Mouse (Mus musculus) adrenal gland, postnatal 25 days (tissue): ENCODE results near the gene Macrod1. TPM values are rescaled to one million over a fixed set of nuclear protein-coding genes. Genes with fewer than 3 reads are reported as not detected.

Experiments
- DNase-seq: peaks from one replicate; pipeline ENCODE4 v3.0.0; 2021; ENCODE audit warnings: mixed read lengths
- total RNA-seq: library from RNA; stranded (reverse); gene quantifications from 2 replicates; pipeline ENCODE4 v1.2.3, GENCODE M21; 2021

Gene Macrod1
- total RNA-seq, 1 experiment from 2014 or later, result 52.1 TPM

GRCm38 (mm10) chr19:7171447-7171846, 114.8 kb downstream of the Macrod1 start:
- DNase-seq, result no peak

- DNase-seq, result no peak
Observed at GRCm38 (mm10) chr19:7172051-7172866, 115.6 kb downstream of the Macrod1 start.

GRCm38 (mm10) chr19:7176041-7176696, 119.6 kb downstream of the Macrod1 start:
- no peak for DNase-seq

GRCm38 (mm10) chr19:7177804-7178511, 121.3 kb downstream of the Macrod1 start:
- no peak for DNase-seq

GRCm38 (mm10) chr19:7178841-7179452, 122.3 kb downstream of the Macrod1 start:
- DNase-seq, result no peak

- DNase-seq, result peak; percentile 48
Observed at GRCm38 (mm10) chr19:7180756-7181405, 124.3 kb downstream of the Macrod1 start.

GRCm38 (mm10) chr19:7181496-7181895, 124.9 kb downstream of the Macrod1 start:
- no peak for DNase-seq

- peak; percentile 67 for DNase-seq
Observed at GRCm38 (mm10) chr19:7182273-7182949, 125.8 kb downstream of the Macrod1 start.

- no peak for DNase-seq
Observed at GRCm38 (mm10) chr19:7183419-7183818, 126.8 kb downstream of the Macrod1 start.

- DNase-seq, result no peak
Observed at GRCm38 (mm10) chr19:7185059-7185458, 128.4 kb downstream of the Macrod1 start.

- DNase-seq, result no peak
Observed at GRCm38 (mm10) chr19:7185715-7186291, 129.2 kb downstream of the Macrod1 start.

GRCm38 (mm10) chr19:7187157-7187556, 130.5 kb downstream of the Macrod1 start:
- DNase-seq, result no peak

- DNase-seq, result no peak
Observed at GRCm38 (mm10) chr19:7189026-7189425, 132.4 kb downstream of the Macrod1 start.

GRCm38 (mm10) chr19:7190986-7191385, 134.4 kb downstream of the Macrod1 start:
- DNase-seq, result no peak

- no peak for DNase-seq
Observed at GRCm38 (mm10) chr19:7191639-7192038, 135.0 kb downstream of the Macrod1 start.

- no peak for DNase-seq
Observed at GRCm38 (mm10) chr19:7192561-7192967, 136.0 kb downstream of the Macrod1 start.

GRCm38 (mm10) chr19:7195900-7196728, 139.5 kb downstream of the Macrod1 start:
- peak; percentile 78 for DNase-seq

- DNase-seq, result peak; percentile 55
Observed at GRCm38 (mm10) chr19:7196741-7197270, 140.2 kb downstream of the Macrod1 start.

- no peak for DNase-seq
Observed at GRCm38 (mm10) chr19:7197445-7197844, 140.8 kb downstream of the Macrod1 start.

- DNase-seq, result no peak
Observed at GRCm38 (mm10) chr19:7199089-7199488, 142.5 kb downstream of the Macrod1 start.
